Mouse (Mus musculus): ENCODE results near the gene Ppt2. TPM values are rescaled to one million over a fixed set of nuclear protein-coding genes. Genes with fewer than 3 reads are reported as not detected.

Ppt2 gene
- polyA plus RNA-seq, 1 experiment from 2014 or later: 32.9 TPM

- peaks cover 36% of the 10 kb centered on the region for H3K4me1 ChIP-seq (ENCODE audit: control insufficient read depth, insufficient read depth, low read length)
- H3K9ac ChIP-seq (ENCODE audit: low read depth, low read length): no peak overlapping the region
- H3K36me3 ChIP-seq (ENCODE audit: control insufficient read depth, insufficient read depth, low read length): no peaks in the 10 kb centered on the region
- H3K4me3 ChIP-seq (ENCODE audit: low read length): no peak overlapping the region
- H3K9me3 ChIP-seq (ENCODE audit: control insufficient read depth, low read length): no peaks in the 10 kb centered on the region
- no peak overlapping the region for H3K27ac ChIP-seq (ENCODE audit: low read length)
- WGBS: 75% methylated on average over 3 of the region's 3 CpGs
- H3K4me2 ChIP-seq (ENCODE audit: low read depth, low read length): no peak overlapping the region
- peaks cover 12% of the 10 kb centered on the region for H3K27me3 ChIP-seq (replicated peaks; ENCODE audit: control insufficient read depth, insufficient read depth, low read length)
- no peak for ATAC-seq
Measured at GRCm38 (mm10) chr17:34658591-34658990, 30.3 kb upstream of the Ppt2 start.

GRCm38 (mm10) chr17:34658145-34658544 is 29.8 kb upstream of the Ppt2 start:
- no peak overlapping the region for H3K4me2 ChIP-seq (ENCODE audit: low read depth, low read length)
- peaks cover 36% of the 10 kb centered on the region for H3K4me1 ChIP-seq (ENCODE audit: control insufficient read depth, insufficient read depth, low read length)
- no peak for ATAC-seq
- no peaks in the 10 kb centered on the region for H3K9me3 ChIP-seq (ENCODE audit: control insufficient read depth, low read length)
- H3K9ac ChIP-seq (ENCODE audit: low read depth, low read length): no peak overlapping the region
- H3K36me3 ChIP-seq (ENCODE audit: control insufficient read depth, insufficient read depth, low read length): no peaks in the 10 kb centered on the region; the same call in 1 of the 2 replicates
- no peak overlapping the region for H3K4me3 ChIP-seq (ENCODE audit: low read length)
- WGBS: 72% methylated on average over 2 of the region's 2 CpGs
- H3K27ac ChIP-seq (ENCODE audit: low read length): no peak overlapping the region
- peaks cover 12% of the 10 kb centered on the region for H3K27me3 ChIP-seq (replicated peaks; ENCODE audit: control insufficient read depth, insufficient read depth, low read length)

- Histone ChIP-seq H3K9ac (ENCODE audit: low read depth, low read length) (no peak overlapping the region), H3K27me3 (replicated peaks; ENCODE audit: control insufficient read depth, insufficient read depth, low read length) (peaks cover 12% of the 10 kb centered on the region), H3K4me3 (ENCODE audit: low read length) (no peak overlapping the region), H3K36me3 (ENCODE audit: control insufficient read depth, insufficient read depth, low read length) (no peaks in the 10 kb centered on the region; the same call in 1 of the 2 replicates), H3K9me3 (ENCODE audit: control insufficient read depth, low read length) (no peaks in the 10 kb centered on the region), H3K4me1 (ENCODE audit: control insufficient read depth, insufficient read depth, low read length) (peaks cover 36% of the 10 kb centered on the region), H3K27ac (ENCODE audit: low read length) (no peak overlapping the region), H3K4me2 (ENCODE audit: low read depth, low read length) (no peak overlapping the region)
- no peak for ATAC-seq
- WGBS: 43% methylated on average over 2 of the region's 2 CpGs
Measured at GRCm38 (mm10) chr17:34657271-34657670, 29.0 kb upstream of the Ppt2 start.

GRCm38 (mm10) chr17:34656666-34657065 is 28.4 kb upstream of the Ppt2 start:
- Histone ChIP-seq H3K36me3 (ENCODE audit: control insufficient read depth, insufficient read depth, low read length) (no peaks in the 10 kb centered on the region; the same call in none of the 2 replicates), H3K9ac (ENCODE audit: low read depth, low read length) (no peak overlapping the region), H3K4me1 (ENCODE audit: control insufficient read depth, insufficient read depth, low read length) (peaks cover 35% of the 10 kb centered on the region), H3K9me3 (ENCODE audit: control insufficient read depth, low read length) (no peaks in the 10 kb centered on the region), H3K27me3 (replicated peaks; ENCODE audit: control insufficient read depth, insufficient read depth, low read length) (peaks cover 12% of the 10 kb centered on the region), H3K27ac (ENCODE audit: low read length) (peak overlapping the region; percentile 82), H3K4me2 (ENCODE audit: low read depth, low read length) (no peak overlapping the region), H3K4me3 (ENCODE audit: low read length) (no peak overlapping the region)
- no peak for ATAC-seq
- 52% methylated on average over 8 of the region's 8 CpGs for WGBS

GRCm38 (mm10) chr17:34655581-34655991 is 27.3 kb upstream of the Ppt2 start:
- H3K4me2 ChIP-seq (ENCODE audit: low read depth, low read length): no peak overlapping the region
- H3K27me3 ChIP-seq (replicated peaks; ENCODE audit: control insufficient read depth, insufficient read depth, low read length): peaks cover 12% of the 10 kb centered on the region; the same call in 1 of the 2 replicates
- H3K9ac ChIP-seq (ENCODE audit: low read depth, low read length): peak overlapping the region; percentile 38; the same call in 1 of the 2 replicates
- peak overlapping the region; percentile 82 for H3K27ac ChIP-seq (ENCODE audit: low read length)
- no peak overlapping the region for H3K4me3 ChIP-seq (ENCODE audit: low read length)
- H3K4me1 ChIP-seq (ENCODE audit: control insufficient read depth, insufficient read depth, low read length): peaks cover 25% of the 10 kb centered on the region
- peak; percentile 80 for ATAC-seq
- H3K9me3 ChIP-seq (ENCODE audit: control insufficient read depth, low read length): no peaks in the 10 kb centered on the region
- 25% methylated on average over 4 of the region's 4 CpGs for WGBS
- H3K36me3 ChIP-seq (ENCODE audit: control insufficient read depth, insufficient read depth, low read length): no peaks in the 10 kb centered on the region; the same call in none of the 2 replicates

- H3K27ac ChIP-seq (ENCODE audit: low read length): peak overlapping the region; percentile 82
Measured at GRCm38 (mm10) chr17:34655160-34655559, 26.9 kb upstream of the Ppt2 start.

GRCm38 (mm10) chr17:34654392-34654791 is 26.1 kb upstream of the Ppt2 start:
- Histone ChIP-seq H3K9ac (ENCODE audit: low read depth, low read length) (peak overlapping the region; percentile 10; the same call in 1 of the 2 replicates), H3K27ac (ENCODE audit: low read length) (0 out of 2 replicates have a peak overlapping the region, but pooled peaks have one; percentile 15), H3K4me1 (ENCODE audit: control insufficient read depth, insufficient read depth, low read length) (peaks cover 22% of the 10 kb centered on the region), H3K27me3 (replicated peaks; ENCODE audit: control insufficient read depth, insufficient read depth, low read length) (peaks cover 8% of the 10 kb centered on the region; the same call in 1 of the 2 replicates), H3K4me3 (ENCODE audit: low read length) (no peak overlapping the region), H3K4me2 (ENCODE audit: low read depth, low read length) (no peak overlapping the region), H3K36me3 (ENCODE audit: control insufficient read depth, insufficient read depth, low read length) (no peaks in the 10 kb centered on the region; the same call in none of the 2 replicates), H3K9me3 (ENCODE audit: control insufficient read depth, low read length) (no peaks in the 10 kb centered on the region)
- WGBS: 90% methylated on average over 13 of the region's 13 CpGs
- ATAC-seq: no peak

More at GRCm38 (mm10) chr17:34655160-34655559, 26.9 kb upstream of the Ppt2 start:
- Histone ChIP-seq H3K27me3 (replicated peaks; ENCODE audit: control insufficient read depth, insufficient read depth, low read length) (peaks cover 9% of the 10 kb centered on the region; the same call in 1 of the 2 replicates), H3K4me1 (ENCODE audit: control insufficient read depth, insufficient read depth, low read length) (peaks cover 22% of the 10 kb centered on the region), H3K9me3 (ENCODE audit: control insufficient read depth, low read length) (no peaks in the 10 kb centered on the region), H3K4me2 (ENCODE audit: low read depth, low read length) (no peak overlapping the region), H3K36me3 (ENCODE audit: control insufficient read depth, insufficient read depth, low read length) (no peaks in the 10 kb centered on the region; the same call in none of the 2 replicates), H3K4me3 (ENCODE audit: low read length) (no peak overlapping the region), H3K9ac (ENCODE audit: low read depth, low read length) (peak overlapping the region; percentile 38)
- no peak; the same call in 1 of the 2 replicates for ATAC-seq
- 50% methylated on average over 7 of the region's 7 CpGs for WGBS

GRCm38 (mm10) chr17:34653746-34654285 is 25.5 kb upstream of the Ppt2 start:
- H3K36me3 ChIP-seq (ENCODE audit: control insufficient read depth, insufficient read depth, low read length): no peaks in the 10 kb centered on the region; the same call in none of the 2 replicates
- WGBS: 68% methylated on average over 9 of the region's 9 CpGs
- H3K9ac ChIP-seq (ENCODE audit: low read depth, low read length): no peak overlapping the region
- no peaks in the 10 kb centered on the region for H3K9me3 ChIP-seq (ENCODE audit: control insufficient read depth, low read length)
- peaks cover 3% of the 10 kb centered on the region; the same call in 1 of the 2 replicates for H3K27me3 ChIP-seq (replicated peaks; ENCODE audit: control insufficient read depth, insufficient read depth, low read length)
- H3K4me1 ChIP-seq (ENCODE audit: control insufficient read depth, insufficient read depth, low read length): peaks cover 22% of the 10 kb centered on the region
- no peak overlapping the region for H3K27ac ChIP-seq (ENCODE audit: low read length)
- no peak for ATAC-seq
- no peak overlapping the region for H3K4me3 ChIP-seq (ENCODE audit: low read length)
- no peak overlapping the region for H3K4me2 ChIP-seq (ENCODE audit: low read depth, low read length)

- no peak overlapping the region for H3K27ac ChIP-seq (ENCODE audit: low read length)
- no peaks in the 10 kb centered on the region for H3K27me3 ChIP-seq (replicated peaks; ENCODE audit: control insufficient read depth, insufficient read depth, low read length)
- H3K4me1 ChIP-seq (ENCODE audit: control insufficient read depth, insufficient read depth, low read length): peaks cover 25% of the 10 kb centered on the region
- ATAC-seq: no peak
- no peak overlapping the region for H3K4me2 ChIP-seq (ENCODE audit: low read depth, low read length)
- no peaks in the 10 kb centered on the region; the same call in none of the 2 replicates for H3K36me3 ChIP-seq (ENCODE audit: control insufficient read depth, insufficient read depth, low read length)
- H3K9me3 ChIP-seq (ENCODE audit: control insufficient read depth, low read length): no peaks in the 10 kb centered on the region
- H3K4me3 ChIP-seq (ENCODE audit: low read length): no peak overlapping the region
- WGBS: 91% methylated on average over 8 of the region's 8 CpGs
- no peak overlapping the region for H3K9ac ChIP-seq (ENCODE audit: low read depth, low read length)
Measured at GRCm38 (mm10) chr17:34652985-34653384, 24.7 kb upstream of the Ppt2 start.
